Mouse (Mus musculus) MEL (cell line): ENCODE data around the gene Rgma. TPM values are rescaled to one million over a fixed set of nuclear protein-coding genes. Genes with fewer than 3 reads are reported as not detected.

Experiments used
- DNase-seq: peaks from one replicate; pipeline ENCODE4 v3.0.0; 2011; ENCODE audit warnings: low read depth, low spot score
- H3K27ac ChIP-seq: 2 replicates; pipeline ENCODE4 v1.5.1; 2012; ENCODE audit warnings: low read depth, mild to moderate bottlenecking, control low read depth, low read length, moderate library complexity; ENCODE audit not compliant: control insufficient read depth
- H3K27me3 ChIP-seq, 2 experiments: fragments of 150-350 bp in 1 of 2; sonication (generic) in 1 of 2; 2 replicates each; pipeline ENCODE4 v1.6.1; 2012; ENCODE audit warnings: low read length in 2 of 2, mild to moderate bottlenecking in 2 of 2, improper control_type of control experiment in 1 of 2, moderate library complexity in 1 of 2; ENCODE audit not compliant: insufficient read depth in 2 of 2, control insufficient read depth in 1 of 2
- H3K36me3 ChIP-seq, 2 experiments: 2 replicates each; pipeline ENCODE4 v1.6.1; 2012 to 2014; ENCODE audit warnings: low read length in 2 of 2, improper control_type of control experiment in 1 of 2, inconsistent platforms in 1 of 2, mild to moderate bottlenecking in 1 of 2; ENCODE audit not compliant: insufficient read depth in 2 of 2, control insufficient read depth in 1 of 2
- H3K4me1 ChIP-seq, 2 experiments: fragments of 150-350 bp in 1 of 2; sonication (generic) in 1 of 2; 2 replicates each; pipeline ENCODE4 v1.6.1; 2012; ENCODE audit warnings: low read length in 2 of 2, improper control_type of control experiment in 1 of 2, mild to moderate bottlenecking in 1 of 2; ENCODE audit not compliant: insufficient read depth in 2 of 2, control insufficient read depth in 1 of 2
- H3K4me3 ChIP-seq, 2 experiments: fragments of 150-350 bp in 1 of 2; sonication (generic) in 1 of 2; 2 replicates each; pipeline ENCODE4 v1.5.1; 2012; ENCODE audit warnings: low read depth in 2 of 2, low read length in 2 of 2, mild to moderate bottlenecking in 2 of 2, moderate library complexity in 2 of 2, control low read depth in 1 of 2, improper control_type of control experiment in 1 of 2; ENCODE audit not compliant: control insufficient read depth in 1 of 2, insufficient read depth in 1 of 2
- H3K79me2 ChIP-seq: 2 replicates; pipeline ENCODE4 v1.6.1; 2012; ENCODE audit warnings: mild to moderate bottlenecking, low read length, moderate library complexity; ENCODE audit not compliant: control insufficient read depth, poor library complexity, insufficient read depth
- H3K9ac ChIP-seq: 2 replicates; pipeline ENCODE4 v1.6.1; 2012; ENCODE audit warnings: low read depth, mild to moderate bottlenecking, control low read depth, low read length, moderate library complexity; ENCODE audit not compliant: control insufficient read depth, poor library complexity, severe bottlenecking
- H3K9me3 ChIP-seq: fragments of 150-350 bp; sonication (generic); replicated peaks from 2 replicates; pipeline ENCODE4 v1.6.1; 2012; ENCODE audit warnings: mild to moderate bottlenecking, low read length, improper control_type of control experiment, moderate library complexity; ENCODE audit not compliant: insufficient read depth
- CHD1 ChIP-seq: IDR thresholded peaks from 2 replicates; pipeline ENCODE4 v1.6.1; 2012; ENCODE audit warnings: low read depth, mild to moderate bottlenecking, inconsistent platforms, low read length, improper control_type of control experiment
- CTCF ChIP-seq, 3 experiments: IDR thresholded peaks in 2 of 3; conservative IDR thresholded peaks in 1 of 3; 2 replicates each; pipeline ENCODE4 v1.5.1; 2011 to 2012; ENCODE audit warnings: low read length in 3 of 3, low read depth in 2 of 3, mild to moderate bottlenecking in 2 of 3, improper control_type of control experiment in 1 of 3, inconsistent platforms in 1 of 3, mixed read lengths in 1 of 3, moderate library complexity in 1 of 3; ENCODE audit not compliant: control insufficient read depth in 1 of 3, insufficient read depth in 1 of 3, poor library complexity in 1 of 3, severe bottlenecking in 1 of 3
- E2F4 ChIP-seq: IDR thresholded peaks from 2 replicates; pipeline ENCODE4 v1.6.1; 2011; ENCODE audit warnings: low read depth, low read length, improper control_type of control experiment, borderline replicate concordance
- ETS1 ChIP-seq: IDR thresholded peaks from 2 replicates; pipeline ENCODE4 v1.6.1; 2012; ENCODE audit warnings: low read depth, mild to moderate bottlenecking, inconsistent platforms, low read length, improper control_type of control experiment, moderate library complexity
- JUND ChIP-seq: IDR thresholded peaks from 2 replicates; pipeline ENCODE4 v1.6.1; 2011; ENCODE audit warnings: low read depth, mild to moderate bottlenecking, improper control_type of control experiment, low read length
- MAX ChIP-seq: IDR thresholded peaks from 2 replicates; pipeline ENCODE4 v1.6.1; 2011; ENCODE audit warnings: low read length, improper control_type of control experiment
- MEF2A ChIP-seq: IDR thresholded peaks from 2 replicates; pipeline ENCODE4 v1.6.1; 2014; ENCODE audit warnings: low read depth, mild to moderate bottlenecking, inconsistent platforms, low read length, improper control_type of control experiment; ENCODE audit not compliant: poor library complexity, insufficient replicate concordance, severe bottlenecking; ENCODE audit errors: extremely low read depth
- MYB ChIP-seq: IDR thresholded peaks from 2 replicates; pipeline ENCODE4 v1.6.1; 2011; ENCODE audit warnings: mild to moderate bottlenecking, low read depth, low read length, improper control_type of control experiment
- MYC ChIP-seq: IDR thresholded peaks from 2 replicates; pipeline ENCODE4 v1.6.1; 2011; ENCODE audit warnings: low read depth, mild to moderate bottlenecking, low read length, improper control_type of control experiment, moderate library complexity
- NELFE ChIP-seq: IDR thresholded peaks from 2 replicates; pipeline ENCODE4 v1.6.1; 2011; ENCODE audit warnings: low read depth, low read length, improper control_type of control experiment
- NRF1 ChIP-seq: IDR thresholded peaks from 2 replicates; pipeline ENCODE4 v1.6.1; 2014; ENCODE audit warnings: low read depth, mild to moderate bottlenecking, inconsistent platforms, low read length, improper control_type of control experiment, moderate library complexity; ENCODE audit not compliant: poor library complexity, insufficient read depth, severe bottlenecking
- POLR2A ChIP-seq, 2 experiments: IDR thresholded peaks; 2 replicates each; pipeline ENCODE4 v1.6.1; 2011 to 2012; ENCODE audit warnings: low read length in 2 of 2, mild to moderate bottlenecking in 2 of 2, control low read depth in 1 of 2, improper control_type of control experiment in 1 of 2, low read depth in 1 of 2, moderate library complexity in 1 of 2; ENCODE audit not compliant: control insufficient read depth in 1 of 2, insufficient read depth in 1 of 2, poor library complexity in 1 of 2
- POLR2AphosphoS2 ChIP-seq: IDR thresholded peaks from 2 replicates; pipeline ENCODE4 v1.6.1; 2011; ENCODE audit warnings: low read length, improper control_type of control experiment
- SMC3 ChIP-seq: IDR thresholded peaks from 2 replicates; pipeline ENCODE4 v1.6.1; 2011; ENCODE audit warnings: low read depth, low read length, improper control_type of control experiment
- TBP ChIP-seq: IDR thresholded peaks from 2 replicates; pipeline ENCODE4 v1.8.0; 2011; ENCODE audit warnings: low read depth, low read length, improper control_type of control experiment
- UBTF ChIP-seq: IDR thresholded peaks from 2 replicates; pipeline ENCODE4 v1.6.1; 2012; ENCODE audit warnings: low read depth, mild to moderate bottlenecking, inconsistent platforms, low read length, improper control_type of control experiment, moderate library complexity, borderline replicate concordance; ENCODE audit not compliant: insufficient read depth
- polyA plus RNA-seq, 2 experiments: library from polyadenylated mRNA; stranded (reverse) in 1 of 2; unstranded in 1 of 2; fragments of >175 nt in 1 of 2; fragments of >200 nt in 1 of 2; gene quantifications; 2 replicates each; pipeline versions ENCODE4 v1.2.1 to v1.2.4; 2012; ENCODE audit warnings: low replicate concordance in 2 of 2, low read depth in 1 of 2; ENCODE audit not compliant: insufficient read length in 2 of 2, insufficient read depth in 1 of 2, missing spikeins in 1 of 2
- total RNA-seq: library from RNA; depleted of rRNA; stranded (reverse); fragments of 300-350 nt; gene quantifications from 2 replicates; pipeline ENCODE4 v1.2.3, GENCODE M21; 2012

Gene Rgma
- total and polyA plus RNA-seq, 3 experiments, result not detected

DNA sequence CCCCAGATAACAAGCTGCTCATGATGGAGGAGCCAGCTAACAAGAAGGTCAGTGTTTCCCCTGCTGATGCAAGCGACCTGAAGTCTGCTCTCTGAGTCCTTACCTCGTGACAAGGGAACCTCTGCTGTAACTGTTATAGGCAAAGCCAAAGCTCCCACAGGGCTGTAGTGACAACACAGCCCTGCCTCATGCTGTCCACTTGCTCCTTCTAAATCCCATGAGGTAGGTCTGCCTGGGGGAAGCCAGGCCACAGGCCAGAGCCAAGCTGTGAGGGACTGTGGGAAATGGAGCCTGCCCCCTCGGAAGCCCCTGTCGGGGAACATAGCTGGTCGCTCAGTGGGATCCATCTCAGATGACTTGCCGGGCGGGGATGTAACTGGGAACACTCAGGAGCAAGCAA is 43.7 kb upstream of the Rgma start:
- no peak overlapping the region for H3K4me3 ChIP-seq
- no peaks in the 10 kb centered on the region for H3K36me3 ChIP-seq
- no peak for DNase-seq

DNA sequence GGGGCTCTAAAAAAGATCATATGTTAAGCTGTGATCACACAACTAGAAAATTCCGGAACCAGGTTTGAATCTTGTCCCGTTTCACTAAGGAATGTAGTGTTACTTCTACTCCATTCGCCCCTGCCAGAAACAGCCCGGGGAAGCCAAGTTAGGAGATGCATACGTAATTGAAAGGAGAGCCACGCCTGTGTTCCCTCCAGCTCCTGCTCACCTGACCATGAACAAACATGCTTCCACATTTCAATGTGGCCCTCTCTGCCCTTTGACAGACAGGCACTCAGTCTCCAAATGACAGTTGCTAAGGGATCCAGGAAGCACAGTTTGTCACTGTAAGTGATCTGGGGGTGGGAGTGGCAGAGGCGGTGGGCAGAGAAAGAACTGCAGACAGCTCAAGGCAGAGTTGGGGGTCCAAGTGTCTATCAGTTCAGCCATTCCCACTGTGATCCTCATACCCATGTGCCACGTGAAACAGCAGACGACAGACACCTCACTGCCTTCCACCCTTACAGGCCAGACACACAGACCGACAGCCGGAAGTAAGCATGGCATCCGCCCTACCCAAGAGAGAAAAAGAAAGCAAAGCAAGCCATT is 41.8 kb upstream of the Rgma start:
- H3K27ac ChIP-seq, result no peak overlapping the region
- H3K36me3 ChIP-seq, result no peaks in the 10 kb centered on the region
- TF ChIP-seq NRF1 (no peak), MEF2A (no peak), MYC (no peak), POLR2A (IDR thresholded peaks at IDR 0.05; ENCODE audit: control insufficient read depth in 1 of 2, insufficient read depth in 1 of 2, low read depth in 1 of 2, low read length in 2 of 2, poor library complexity in 1 of 2) (no peak), E2F4 (no peak), CTCF (IDR thresholded peaks at IDR 0.05 in 2 of 3, conservative IDR thresholded peaks at IDR 0.05 in 1 of 3; ENCODE audit: control insufficient read depth in 1 of 3, insufficient read depth in 1 of 3, low read depth in 2 of 3, low read length in 3 of 3, poor library complexity in 1 of 3, severe bottlenecking in 1 of 3) (no peak), ETS1 (no peak), SMC3 (no peak), POLR2AphosphoS2 (no peak), CHD1 (no peak), MYB (no peak), TBP (no peak), MAX (no peak), UBTF (no peak), JUND (no peak)
- DNase-seq, result no peak
- H3K9me3 ChIP-seq, result no peaks in the 10 kb centered on the region
- no peak overlapping the region for H3K9ac ChIP-seq
- H3K79me2 ChIP-seq, result no peaks in the 10 kb centered on the region
- no peak overlapping the region for H3K4me3 ChIP-seq
- H3K27me3 ChIP-seq, result no peaks in the 10 kb centered on the region
- H3K4me1 ChIP-seq, result no peaks in the 10 kb centered on the region

More for the DNA sequence above, 43.7 kb upstream of the Rgma start:
- no peaks in the 10 kb centered on the region for H3K27me3 ChIP-seq
- H3K27ac ChIP-seq, result no peak overlapping the region
- H3K9ac ChIP-seq, result no peak overlapping the region
- TF ChIP-seq NRF1, result no peak
- TF ChIP-seq POLR2AphosphoS2, result no peak
- no peak for TF ChIP-seq NELFE
- TF ChIP-seq SMC3, result no peak
- no peaks in the 10 kb centered on the region for H3K9me3 ChIP-seq
- no peaks in the 10 kb centered on the region for H3K4me1 ChIP-seq
- H3K79me2 ChIP-seq, result no peaks in the 10 kb centered on the region
